Mouse (Mus musculus) liver, embryonic 14.5 days (tissue): ENCODE data around the gene Prrt2.
A peak's percentile ranks its signal among the peaks of the same experiment; 100 is the strongest.

Experiments
- CTCF ChIP-seq: IDR thresholded peaks from 2 replicates; pipeline ENCODE4 v1.5.1; 2016; ENCODE audit warnings: antibody characterized with exemption, low read depth, control low read depth
- EP300 ChIP-seq: IDR thresholded peaks from 2 replicates; pipeline ENCODE4 v1.6.1; 2016; ENCODE audit warnings: antibody characterized with exemption, low read depth

DNA sequence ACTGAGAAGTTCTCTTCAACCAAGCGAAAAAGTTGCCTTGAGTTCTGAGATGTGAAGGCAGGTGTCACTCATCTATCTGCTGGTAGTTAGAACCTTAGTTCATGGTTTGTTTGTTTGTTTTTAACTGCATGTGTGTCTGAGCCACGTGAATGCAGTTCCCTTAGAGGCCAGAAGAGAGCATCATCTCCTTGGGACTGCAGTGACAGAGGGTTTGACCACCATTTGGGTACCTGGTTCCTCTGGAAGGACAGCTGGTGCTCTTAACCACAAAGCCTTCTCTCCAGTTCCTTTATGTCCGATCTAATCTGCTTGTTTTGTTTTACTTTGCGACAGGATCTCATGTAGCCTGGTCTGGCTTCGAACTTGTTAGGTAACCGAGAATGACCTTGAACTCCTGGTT lies 44.5 kb upstream of the Prrt2 start:
- peak; percentile 54 for TF ChIP-seq CTCF
- TF ChIP-seq EP300: no peak
